Mouse (Mus musculus) forebrain, embryonic 15.5 days (tissue): ENCODE measurements around the gene Csn3. TPM values are rescaled to one million over a fixed set of nuclear protein-coding genes. Genes with fewer than 3 reads are reported as not detected.

Source experiments
- ATAC-seq: fragments of 200-750 bp; cut with Nextera tagmentation; replicated peaks from 2 replicates; pipeline ENCODE4 v1.8.0; 2017; ENCODE audit warnings: mild to moderate bottlenecking, moderate TSS enrichment, moderate library complexity
- H3K27ac ChIP-seq: fragments of 300-500 bp; sonication (generic); replicated peaks from 2 replicates; pipeline ENCODE4 v1.5.1; 2015; ENCODE audit warnings: mild to moderate bottlenecking, inconsistent platforms
- H3K27me3 ChIP-seq: fragments of 300-500 bp; sonication (generic); 2 replicates; pipeline ENCODE4 v1.6.1; 2015; ENCODE audit warnings: inconsistent platforms
- H3K36me3 ChIP-seq: fragments of 300-500 bp; sonication (generic); 2 replicates; pipeline ENCODE4 v1.6.1; 2015; ENCODE audit warnings: mild to moderate bottlenecking, inconsistent platforms
- H3K4me1 ChIP-seq: fragments of 300-500 bp; sonication (generic); 2 replicates; pipeline ENCODE4 v1.6.1; 2015; ENCODE audit warnings: inconsistent platforms
- H3K4me2 ChIP-seq: fragments of 300-500 bp; sonication (generic); replicated peaks from 2 replicates; pipeline ENCODE4 v1.6.1; 2015; ENCODE audit warnings: mild to moderate bottlenecking, inconsistent platforms
- H3K4me3 ChIP-seq: fragments of 300-500 bp; sonication (generic); 2 replicates; pipeline ENCODE4 v1.5.1; 2015; ENCODE audit warnings: mild to moderate bottlenecking, inconsistent platforms
- H3K9ac ChIP-seq: fragments of 300-500 bp; sonication (generic); replicated peaks from 2 replicates; pipeline ENCODE4 v1.6.1; 2015; ENCODE audit warnings: mild to moderate bottlenecking, inconsistent platforms
- H3K9me3 ChIP-seq: fragments of 300-500 bp; sonication (generic); 2 replicates; pipeline ENCODE4 v1.6.1; 2016; ENCODE audit warnings: inconsistent platforms
- WGBS: fragments of 180-500 bp; shearing (Covaris S2); methylation state at CpG from one replicate; pipeline ENCODE4 v1.1.7; 2015; ENCODE audit warnings: mixed read lengths; 5-methylcytosine and 5-hydroxymethylcytosine counted together
- polyA plus RNA-seq: library from polyadenylated mRNA; unstranded; fragments of >200 nt; fragmentation: Nextera tagmentation; extraction: Ambion mirVana; gene quantifications from 2 replicates; pipeline ENCODE4 v1.2.1, GENCODE M21; 2015

Csn3 gene
- not detected in 2 replicates for polyA plus RNA-seq

- H3K4me3 ChIP-seq, result no peak within 1 kb of the TSS
- 25% methylated on average over 5 of the region's 5 CpGs for WGBS
- H3K9ac ChIP-seq, result no peak within 1 kb of the TSS
- no peaks in the 10 kb centered on the region for H3K9me3 ChIP-seq
- H3K4me2 ChIP-seq, result no peak within 1 kb of the TSS
- H3K36me3 ChIP-seq, result no peaks in the 10 kb centered on the region
- no peak within 1 kb of the TSS for H3K27ac ChIP-seq
- H3K4me1 ChIP-seq, result no peaks in the 10 kb centered on the region
- no peaks in the 10 kb centered on the region for H3K27me3 ChIP-seq
- ATAC-seq, result no peak
Measured at GRCm38 (mm10) chr5:87925372-87925771, at the start of gene Csn3. Csn3 (plus strand) TSS chr5:87925579.

DNA sequence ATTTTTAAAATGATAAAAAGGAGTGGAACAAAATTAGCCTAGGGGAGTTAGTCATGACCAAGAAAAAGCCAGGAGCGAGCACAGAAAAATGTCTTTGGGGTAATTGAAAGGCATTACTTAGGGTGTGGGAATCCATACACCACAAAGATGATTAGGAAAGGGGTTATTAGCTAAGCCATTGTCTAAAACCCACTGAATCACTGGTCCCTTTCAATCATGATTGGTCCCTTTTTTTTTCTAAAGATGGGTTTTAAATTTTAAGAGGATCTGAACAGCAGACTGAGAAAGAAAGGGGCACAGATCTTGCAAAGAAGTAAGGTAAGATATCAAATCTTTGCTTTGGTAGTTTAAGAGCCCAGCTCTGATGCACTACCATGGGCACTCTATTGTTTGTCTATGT, 40.6 kb upstream of the Csn3 start, which contains the start of gene Odam:
Gene Odam, plus strand, starts transcription at position 301 of the 400 bp plus-strand sequence.
- no peak for ATAC-seq
- Histone ChIP-seq H3K27me3 (no peaks in the 10 kb centered on the region), H3K9me3 (no peaks in the 10 kb centered on the region), H3K9ac (no peak within 1 kb of the TSS), H3K4me1 (no peaks in the 10 kb centered on the region), H3K4me2 (no peak within 1 kb of the TSS), H3K4me3 (no peak within 1 kb of the TSS), H3K36me3 (no peaks in the 10 kb centered on the region), H3K27ac (no peak within 1 kb of the TSS)
- 64% methylated on average over 1 of the region's 1 CpGs for WGBS

GRCm38 (mm10) chr5:87931603-87932002, 6.2 kb downstream of the Csn3 start:
- no peaks in the 10 kb centered on the region for H3K27me3 ChIP-seq

DNA sequence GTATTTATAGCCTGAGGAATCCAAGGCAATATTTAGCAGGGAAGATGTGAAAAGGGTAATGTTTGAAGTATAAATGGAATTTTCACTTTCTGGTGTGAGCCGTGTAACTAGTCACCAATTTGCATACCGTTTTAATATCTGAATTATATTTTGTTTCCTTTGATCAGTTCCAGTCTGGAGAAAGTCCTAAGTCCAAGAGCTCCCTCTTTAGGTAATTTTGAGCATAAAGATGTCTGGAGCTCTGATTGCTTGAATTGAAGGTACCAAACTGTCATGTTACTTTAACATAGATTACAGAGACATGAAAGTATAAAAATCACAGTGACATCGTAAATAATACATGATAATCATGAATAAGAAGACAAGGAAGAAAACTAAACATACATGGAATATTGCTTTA, 15.4 kb downstream of the Csn3 start:
- no peak overlapping the region for H3K4me2 ChIP-seq
- no peaks in the 10 kb centered on the region for H3K4me1 ChIP-seq
- no peak overlapping the region for H3K4me3 ChIP-seq
- ATAC-seq, result no peak
- H3K27me3 ChIP-seq, result no peaks in the 10 kb centered on the region
- no peak overlapping the region for H3K9ac ChIP-seq
- H3K9me3 ChIP-seq, result no peaks in the 10 kb centered on the region
- 53% methylated on average over 3 of the region's 3 CpGs for WGBS
- no peak overlapping the region for H3K27ac ChIP-seq
- H3K36me3 ChIP-seq, result no peaks in the 10 kb centered on the region

More at GRCm38 (mm10) chr5:87931603-87932002, 6.2 kb downstream of the Csn3 start:
- no peaks in the 10 kb centered on the region for H3K36me3 ChIP-seq
- no peaks in the 10 kb centered on the region for H3K4me1 ChIP-seq
- no peak for ATAC-seq
- H3K9ac ChIP-seq, result no peak overlapping the region
- no peak overlapping the region for H3K4me3 ChIP-seq
- H3K27ac ChIP-seq, result no peak overlapping the region
- H3K4me2 ChIP-seq, result no peak overlapping the region
- H3K9me3 ChIP-seq, result no peaks in the 10 kb centered on the region
- 47% methylated on average over 1 of the region's 1 CpGs for WGBS

- Histone ChIP-seq H3K4me1 (no peaks in the 10 kb centered on the region), H3K9ac (no peak overlapping the region), H3K9me3 (no peaks in the 10 kb centered on the region), H3K27ac (no peak overlapping the region), H3K4me3 (no peak overlapping the region), H3K27me3 (no peaks in the 10 kb centered on the region), H3K36me3 (no peaks in the 10 kb centered on the region), H3K4me2 (no peak overlapping the region)
- no peak; the same call in 1 of the 2 replicates for ATAC-seq
Measured at GRCm38 (mm10) chr5:87942515-87942914, 17.1 kb downstream of the Csn3 start.

GRCm38 (mm10) chr5:87951836-87952235, 26.5 kb downstream of the Csn3 start:
- Histone ChIP-seq H3K27me3 (no peaks in the 10 kb centered on the region), H3K9ac (no peak overlapping the region), H3K36me3 (no peaks in the 10 kb centered on the region), H3K4me1 (no peaks in the 10 kb centered on the region), H3K27ac (no peak overlapping the region), H3K9me3 (no peaks in the 10 kb centered on the region), H3K4me2 (no peak overlapping the region), H3K4me3 (no peak overlapping the region)
- no peak for ATAC-seq

DNA sequence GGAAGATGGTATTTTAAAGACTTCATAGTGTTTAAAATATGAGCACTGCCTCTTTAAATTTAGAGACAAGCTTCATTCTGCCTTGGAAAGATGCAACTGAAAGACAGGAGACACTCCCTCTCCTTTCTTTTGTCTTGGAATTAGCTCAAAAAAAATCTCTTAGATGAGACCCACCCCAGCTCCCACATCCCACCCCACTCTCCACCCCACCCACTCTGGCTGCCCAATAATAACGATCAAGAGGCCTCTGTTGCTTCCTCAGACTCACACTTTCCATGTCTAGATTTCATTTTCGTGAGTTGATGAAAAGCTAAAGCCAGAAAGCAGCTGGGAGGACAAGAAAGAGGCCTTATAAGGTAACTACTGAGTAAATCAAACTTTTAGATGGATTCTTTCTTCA, 43.8 kb downstream of the Csn3 start, which contains the start of the genes 2310003L06Rik and Gm28434:
Gene 2310003L06Rik, plus strand, starts transcription at position 259 of the 400 bp plus-strand sequence.
Gene Gm28434, plus strand, starts transcription at position 317 of the 400 bp plus-strand sequence.
- WGBS, result 66% methylated on average over 2 of the region's 2 CpGs
- H3K4me2 ChIP-seq, result no peak within 1 kb of the TSS
- no peak for ATAC-seq
- H3K36me3 ChIP-seq, result no peaks in the 10 kb centered on the region
- no peaks in the 10 kb centered on the region for H3K9me3 ChIP-seq
- H3K27me3 ChIP-seq, result no peaks in the 10 kb centered on the region
- H3K27ac ChIP-seq, result no peak within 1 kb of the TSS
- H3K9ac ChIP-seq, result no peak within 1 kb of the TSS
- no peaks in the 10 kb centered on the region for H3K4me1 ChIP-seq
- H3K4me3 ChIP-seq, result no peak within 1 kb of the TSS

GRCm38 (mm10) chr5:87979139-87979538, 53.8 kb downstream of the Csn3 start, which contains the start of gene Cabs1:
Cabs1 (plus strand) TSS chr5:87979439.
- Histone ChIP-seq H3K4me3 (no peak within 1 kb of the TSS), H3K36me3 (no peaks in the 10 kb centered on the region), H3K9me3 (no peaks in the 10 kb centered on the region), H3K4me2 (no peak within 1 kb of the TSS), H3K27me3 (no peaks in the 10 kb centered on the region), H3K9ac (no peak within 1 kb of the TSS), H3K4me1 (no peaks in the 10 kb centered on the region), H3K27ac (no peak within 1 kb of the TSS)
- ATAC-seq, result no peak
- 92% methylated on average over 3 of the region's 3 CpGs for WGBS

Other genes starting within 250 kb of the Csn3 start
- not detected in 2 replicates for gene Csn2, start 225.9 kb upstream of the Csn3 start, polyA plus RNA-seq
- gene Csn1s2a, start 151.0 kb upstream of the Csn3 start, polyA plus RNA-seq, result not detected in 2 replicates
- not detected in 2 replicates for gene Csn1s2b, start 117.5 kb upstream of the Csn3 start, polyA plus RNA-seq
- not detected in 2 replicates for gene Prr27, start 99.9 kb upstream of the Csn3 start, polyA plus RNA-seq
- gene Odam, start 40.5 kb upstream of the Csn3 start, polyA plus RNA-seq, result not detected in 2 replicates
- not detected in 2 replicates for gene 2310003L06Rik, start 43.9 kb downstream of the Csn3 start, polyA plus RNA-seq
- gene Gm28434, start 43.9 kb downstream of the Csn3 start, polyA plus RNA-seq, result not detected in 2 replicates
- not detected in 2 replicates for gene Cabs1, start 53.9 kb downstream of the Csn3 start, polyA plus RNA-seq
- not detected in 2 replicates for gene Smr3a, start 77.0 kb downstream of the Csn3 start, polyA plus RNA-seq
- gene Smr2, start 161.0 kb downstream of the Csn3 start, polyA plus RNA-seq, result not detected in 2 replicates
- not detected in 2 replicates for gene Gm11116, start 186.0 kb downstream of the Csn3 start, polyA plus RNA-seq
- not detected in 2 replicates for gene Gm11115, start 228.5 kb downstream of the Csn3 start, polyA plus RNA-seq